Mouse (Mus musculus): ENCODE data around the gene Hs3st1. TPM values are rescaled to one million over a fixed set of nuclear protein-coding genes. Genes with fewer than 3 reads are reported as not detected.

Hs3st1 gene
- total RNA-seq, 2 experiments from 2014 or later, result 26.3 to 29.3 TPM

DNA sequence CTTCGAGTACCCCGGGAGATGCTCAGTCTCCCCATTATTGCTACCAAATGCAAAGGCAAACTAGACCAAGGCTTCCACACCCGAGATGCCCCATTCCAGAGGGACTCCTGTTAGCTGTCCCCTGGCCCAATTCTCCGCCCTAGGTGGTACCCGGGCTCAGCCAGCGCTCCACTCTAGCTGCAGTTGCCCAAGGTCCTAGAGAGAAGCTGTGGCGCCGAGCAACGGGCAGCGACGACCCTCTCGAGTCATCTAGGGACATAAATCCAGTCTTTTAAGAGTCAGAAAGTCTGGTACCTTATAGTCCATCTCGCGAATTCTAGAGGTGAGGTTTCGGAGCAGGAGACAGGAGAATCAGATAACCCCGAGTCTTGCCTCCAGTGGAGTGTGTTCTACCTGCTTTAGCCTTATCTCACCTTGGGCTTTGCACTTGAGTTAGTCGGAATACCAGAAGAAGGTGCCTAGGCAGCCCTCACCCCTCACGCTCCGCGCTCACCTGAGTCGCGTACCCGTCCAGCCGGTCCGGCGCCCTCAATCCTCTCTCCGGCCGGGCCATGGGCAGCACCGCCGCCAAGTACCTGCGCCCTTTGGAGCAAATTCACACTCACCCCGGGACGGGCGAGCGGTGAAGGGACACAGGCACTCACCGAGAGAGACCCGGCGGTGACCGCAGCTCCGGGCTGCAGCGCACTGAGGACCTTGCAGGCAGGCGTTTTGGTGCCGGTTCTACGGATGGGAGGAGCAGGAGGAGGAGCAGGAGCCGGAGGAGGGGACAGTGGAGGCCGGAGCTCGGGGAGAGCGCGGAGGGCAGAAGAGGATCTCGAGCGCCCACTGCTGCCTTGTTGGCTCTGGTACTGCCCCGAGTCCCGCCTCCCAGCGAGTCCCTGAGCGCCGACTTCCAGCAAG lies 111.1 kb downstream of the Hs3st1 start:
- peak; percentile 79 to 91 for DNase-seq (ENCODE audit: low spot score in 2 of 2)

DNA sequence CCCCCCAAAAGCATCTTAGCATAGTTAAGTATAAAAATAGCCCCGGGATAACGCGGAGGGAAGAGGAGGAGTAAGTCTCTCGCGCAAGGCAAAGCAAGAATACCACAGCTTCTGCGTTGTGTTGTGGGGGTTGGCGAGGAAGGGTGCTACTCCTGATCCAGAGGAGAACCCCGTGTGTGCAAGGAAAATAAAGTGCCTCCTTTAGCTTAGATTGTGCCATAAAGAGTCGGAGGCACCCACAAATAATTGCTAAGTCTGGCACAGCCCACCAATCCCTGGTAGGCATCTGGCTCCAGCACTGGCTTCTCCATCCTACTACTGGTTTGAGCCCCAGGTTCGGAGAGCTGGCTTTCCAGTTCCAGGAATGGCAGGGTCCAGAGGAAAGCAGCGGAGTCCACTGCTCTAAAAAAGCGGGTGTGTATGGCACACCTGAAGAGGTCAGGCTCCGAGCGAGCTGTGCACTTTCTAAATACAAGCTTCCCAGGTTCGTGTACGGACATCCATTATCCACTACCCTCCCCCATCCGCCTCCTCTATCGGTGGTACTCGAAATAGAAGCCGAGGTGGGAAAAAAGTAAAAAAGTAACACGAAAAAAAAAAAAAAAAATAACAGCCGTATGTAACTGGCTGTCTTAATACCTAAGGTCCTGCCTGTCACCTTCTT lies 111.9 kb downstream of the Hs3st1 start:
- DNase-seq (ENCODE audit: low spot score in 2 of 2), result peak in 1 of 2 experiments; percentile 28

DNA sequence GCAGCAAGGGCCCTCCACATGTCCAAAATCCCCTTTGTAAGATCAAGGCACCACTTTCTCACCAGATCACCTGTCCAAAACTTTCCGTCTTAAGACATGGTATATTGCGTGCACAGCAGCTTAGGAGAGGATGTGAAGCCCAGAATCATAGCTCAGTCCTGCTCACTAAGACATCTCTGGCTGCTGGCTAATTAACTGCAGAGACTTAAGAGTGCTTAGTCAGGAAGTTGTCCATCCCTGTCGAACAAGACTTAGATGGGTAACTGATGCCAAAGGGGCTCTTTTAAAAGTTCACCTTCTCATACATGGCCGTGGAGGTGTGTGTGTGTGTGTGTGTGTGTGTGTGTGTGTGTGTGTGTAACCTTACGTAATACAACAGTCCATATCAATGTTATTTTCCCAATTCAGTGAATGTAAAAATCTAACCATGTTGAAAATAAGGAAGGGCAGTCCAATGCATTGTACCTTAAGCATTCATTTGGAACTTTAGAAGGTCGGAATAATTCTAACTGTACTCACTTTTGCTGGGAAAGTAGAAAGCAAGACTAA lies 113.0 kb downstream of the Hs3st1 start:
- DNase-seq (ENCODE audit: low spot score in 2 of 2), result no peak

DNA sequence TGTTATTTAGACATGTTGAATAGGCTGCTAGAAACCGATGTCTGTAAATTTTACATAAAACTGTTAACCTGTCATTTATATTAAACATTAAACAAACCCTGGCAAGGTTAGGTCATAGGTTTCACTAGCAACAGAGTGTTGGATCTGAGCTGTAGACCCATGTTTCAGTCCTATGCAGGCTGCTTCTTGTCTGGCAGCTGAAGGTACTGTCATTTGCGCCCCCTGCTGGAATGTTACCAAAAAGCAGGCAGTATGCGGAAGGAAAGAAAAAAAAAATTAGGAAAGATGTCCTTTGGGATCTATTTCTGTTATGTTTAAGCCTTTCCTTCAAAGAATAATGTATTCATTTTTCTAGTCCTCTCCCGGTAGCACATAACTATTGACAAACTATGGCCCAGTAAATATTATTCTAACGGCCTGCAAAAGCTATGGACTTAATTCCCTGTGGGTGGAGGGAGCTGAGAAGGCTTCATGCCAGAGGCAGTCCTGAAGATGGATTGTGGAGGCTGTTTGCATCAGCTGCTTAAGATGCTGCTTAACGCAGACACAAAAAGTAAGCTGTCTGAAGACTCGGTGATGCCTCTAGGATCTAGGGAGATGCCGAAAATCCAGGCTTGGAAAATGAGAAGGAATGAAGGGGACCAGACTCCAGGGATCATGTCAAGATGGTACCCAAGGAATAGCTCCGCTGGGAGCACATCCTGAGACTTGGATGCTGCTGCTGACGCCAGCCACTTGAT lies 115.7 kb downstream of the Hs3st1 start:
- peak; percentile 71 to 81 for DNase-seq (ENCODE audit: low spot score in 2 of 2)

DNA sequence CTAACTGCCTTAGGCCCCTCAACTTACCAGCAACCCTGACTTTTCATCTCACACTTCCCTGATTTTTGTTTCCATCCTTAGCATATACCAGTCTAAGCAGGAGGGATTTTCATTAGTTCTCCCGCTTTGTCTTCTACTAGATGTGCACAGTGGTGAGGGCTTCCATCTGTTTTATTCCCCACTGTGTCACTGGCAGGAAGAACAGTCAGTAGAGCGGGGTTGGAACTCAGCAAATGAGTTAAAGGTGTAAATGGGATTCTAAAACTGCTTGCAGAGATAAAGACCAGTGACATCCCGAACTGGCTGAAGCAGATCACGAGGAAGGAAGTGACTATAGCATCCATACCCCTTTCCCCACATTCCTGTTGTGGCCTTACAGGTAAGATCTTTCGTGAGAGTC lies 116.3 kb downstream of the Hs3st1 start:
- DNase-seq (ENCODE audit: low spot score in 2 of 2), result no peak

DNA sequence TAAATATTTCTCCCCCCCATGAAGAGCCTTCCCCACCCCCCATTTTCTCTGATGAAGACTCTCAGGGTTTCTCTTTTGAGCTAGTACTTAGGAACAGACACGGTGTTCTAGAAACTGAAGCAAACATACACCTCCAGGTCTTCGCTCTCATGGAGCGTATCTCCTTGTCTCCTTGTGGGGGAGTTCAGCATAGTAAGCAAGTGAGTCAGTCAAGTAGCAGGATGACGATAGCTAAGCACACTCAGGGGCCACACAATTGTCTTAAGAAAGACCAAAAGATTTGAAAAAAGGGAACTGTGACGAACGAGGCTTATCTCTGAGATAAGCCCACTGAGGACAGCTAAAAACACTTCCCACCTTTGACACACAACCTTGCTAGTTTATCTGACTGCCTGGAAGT lies 117.4 kb downstream of the Hs3st1 start:
- DNase-seq (ENCODE audit: low spot score in 2 of 2), result no peak

DNA sequence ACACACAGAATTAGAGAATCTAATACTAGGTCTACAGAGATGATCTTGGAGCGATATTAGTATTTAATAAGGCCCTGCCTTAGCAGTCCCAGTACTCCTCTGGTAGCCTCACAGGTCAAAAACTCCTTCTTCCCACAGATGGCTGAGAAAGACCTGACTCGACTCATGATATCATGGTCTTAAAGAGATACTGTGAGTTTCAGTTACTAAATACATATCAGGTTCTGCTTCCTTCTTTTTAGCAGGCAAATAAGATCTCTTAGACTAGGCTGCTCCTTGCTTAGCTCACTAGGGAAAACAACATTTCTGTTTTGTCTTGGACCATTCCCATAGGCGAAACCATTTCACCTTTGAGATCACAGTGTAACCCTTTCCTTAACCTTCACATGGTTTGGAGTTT lies 119.2 kb downstream of the Hs3st1 start:
- no peak for DNase-seq (ENCODE audit: low spot score in 2 of 2)

DNA sequence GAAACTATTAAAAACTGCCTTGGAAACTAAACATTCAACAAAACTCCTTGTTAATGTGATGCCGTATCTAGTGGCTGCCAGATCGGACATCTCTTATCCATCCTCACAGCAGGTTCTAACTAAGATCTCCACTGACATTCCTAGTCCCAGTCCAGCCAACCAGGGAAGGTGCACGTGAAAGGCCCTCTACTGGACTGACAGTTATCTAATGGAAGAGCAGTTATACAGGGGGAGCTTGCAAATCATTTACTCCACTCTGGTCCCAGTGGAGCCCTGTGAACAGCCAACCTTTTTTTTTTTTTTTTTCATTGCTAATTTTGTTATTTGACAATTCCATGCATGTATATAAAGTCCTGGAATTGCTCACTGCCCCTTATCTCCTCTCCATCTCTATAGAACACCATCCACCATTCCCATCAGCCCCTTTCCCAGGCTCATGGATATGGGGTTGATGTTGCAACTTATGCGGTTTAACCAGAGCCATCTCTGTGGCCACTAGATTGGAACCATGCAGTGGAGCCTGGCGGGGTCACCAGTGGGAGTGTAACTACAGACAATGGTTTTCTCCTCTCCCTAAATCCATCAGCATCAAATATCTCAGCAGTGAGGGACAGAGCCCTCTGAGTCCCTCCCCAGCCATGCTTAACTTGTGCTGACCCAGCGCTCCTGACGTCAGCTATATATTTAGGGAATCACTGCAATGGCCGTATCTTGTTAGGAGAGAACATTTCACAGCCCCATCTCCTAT lies 120.8 kb downstream of the Hs3st1 start:
- DNase-seq (ENCODE audit: low spot score in 2 of 2), result no peak

DNA sequence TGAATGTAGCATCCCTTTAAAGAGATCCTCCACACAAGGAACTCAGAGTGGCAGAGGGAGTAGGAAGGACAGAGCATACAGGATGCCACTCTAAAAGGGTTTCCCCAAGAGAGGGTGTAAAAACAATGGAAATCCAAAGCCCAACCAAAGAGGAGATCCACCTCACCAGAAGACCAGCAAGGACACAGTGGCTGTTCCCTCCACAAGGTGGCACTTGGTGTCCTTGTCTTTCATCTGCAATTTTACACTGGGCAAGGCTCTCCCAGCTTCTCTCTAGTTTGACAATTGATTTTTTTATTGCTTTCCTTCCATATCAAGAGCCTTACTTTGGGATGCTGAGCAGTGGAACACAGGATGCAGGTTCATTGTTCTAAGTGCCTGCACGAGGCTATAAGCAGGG lies 122.1 kb downstream of the Hs3st1 start:
- no peak for DNase-seq (ENCODE audit: low spot score in 2 of 2)

DNA sequence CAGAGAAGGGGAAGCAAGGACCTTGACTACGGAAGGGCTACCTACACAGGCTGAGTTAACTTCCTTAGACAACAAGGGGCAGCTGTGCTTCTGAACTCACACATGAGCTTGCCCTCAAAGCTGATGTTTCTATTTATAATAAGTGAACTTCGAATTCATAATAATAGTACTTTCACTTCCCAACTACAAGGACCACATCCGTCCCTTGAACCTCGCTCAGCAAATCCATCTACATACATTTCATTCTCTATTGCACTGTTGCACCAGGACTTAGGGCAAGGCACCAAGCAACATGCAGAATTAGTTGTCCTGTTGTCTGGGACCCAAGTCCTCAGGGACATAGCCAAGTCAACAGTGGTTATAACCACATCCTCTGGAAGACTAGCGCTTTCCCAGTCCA lies 124.4 kb downstream of the Hs3st1 start:
- DNase-seq (ENCODE audit: low spot score in 2 of 2), result no peak

DNA sequence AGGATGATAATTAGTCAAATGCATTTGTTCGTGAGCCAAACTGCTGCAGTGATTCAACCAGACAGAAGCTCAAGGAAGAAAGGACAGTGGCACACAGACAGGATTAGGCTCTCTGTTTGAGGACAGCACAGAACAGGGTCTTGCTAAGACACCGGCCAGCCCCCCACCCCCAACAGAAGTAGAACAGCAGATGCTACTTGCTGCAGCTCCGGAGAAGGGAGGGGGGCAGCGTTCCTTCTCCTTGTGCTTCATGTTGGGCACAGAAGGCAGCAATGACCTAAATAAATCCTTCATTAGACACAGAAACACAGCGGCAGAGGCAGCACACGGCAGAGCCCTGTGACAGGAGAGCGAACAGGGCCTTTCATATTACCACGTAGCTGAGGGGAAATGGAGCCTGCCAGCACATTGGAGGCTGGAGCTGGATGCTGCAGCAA lies 130.2 kb downstream of the Hs3st1 start:
- no peak for DNase-seq (ENCODE audit: low spot score in 2 of 2)

DNA sequence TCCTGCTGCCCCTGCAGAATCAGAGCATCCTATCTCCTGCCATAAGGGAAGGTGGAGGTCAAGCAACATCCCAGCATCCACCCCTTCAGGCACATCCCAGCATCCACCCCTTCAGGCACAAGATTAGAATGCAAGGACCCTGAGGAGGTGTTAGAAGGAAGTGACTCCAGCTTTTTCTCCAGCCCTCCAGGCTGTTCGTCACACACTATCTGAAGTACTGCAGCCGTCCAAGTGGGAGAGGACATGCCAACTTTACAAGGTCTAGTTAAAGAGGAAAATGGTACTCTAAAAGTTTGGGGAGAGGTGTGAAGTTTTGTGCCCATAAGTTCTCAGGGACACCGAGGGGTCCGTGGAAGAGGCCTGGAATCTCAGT lies 131.1 kb downstream of the Hs3st1 start:
- DNase-seq (ENCODE audit: low spot score in 2 of 2), result no peak

DNA sequence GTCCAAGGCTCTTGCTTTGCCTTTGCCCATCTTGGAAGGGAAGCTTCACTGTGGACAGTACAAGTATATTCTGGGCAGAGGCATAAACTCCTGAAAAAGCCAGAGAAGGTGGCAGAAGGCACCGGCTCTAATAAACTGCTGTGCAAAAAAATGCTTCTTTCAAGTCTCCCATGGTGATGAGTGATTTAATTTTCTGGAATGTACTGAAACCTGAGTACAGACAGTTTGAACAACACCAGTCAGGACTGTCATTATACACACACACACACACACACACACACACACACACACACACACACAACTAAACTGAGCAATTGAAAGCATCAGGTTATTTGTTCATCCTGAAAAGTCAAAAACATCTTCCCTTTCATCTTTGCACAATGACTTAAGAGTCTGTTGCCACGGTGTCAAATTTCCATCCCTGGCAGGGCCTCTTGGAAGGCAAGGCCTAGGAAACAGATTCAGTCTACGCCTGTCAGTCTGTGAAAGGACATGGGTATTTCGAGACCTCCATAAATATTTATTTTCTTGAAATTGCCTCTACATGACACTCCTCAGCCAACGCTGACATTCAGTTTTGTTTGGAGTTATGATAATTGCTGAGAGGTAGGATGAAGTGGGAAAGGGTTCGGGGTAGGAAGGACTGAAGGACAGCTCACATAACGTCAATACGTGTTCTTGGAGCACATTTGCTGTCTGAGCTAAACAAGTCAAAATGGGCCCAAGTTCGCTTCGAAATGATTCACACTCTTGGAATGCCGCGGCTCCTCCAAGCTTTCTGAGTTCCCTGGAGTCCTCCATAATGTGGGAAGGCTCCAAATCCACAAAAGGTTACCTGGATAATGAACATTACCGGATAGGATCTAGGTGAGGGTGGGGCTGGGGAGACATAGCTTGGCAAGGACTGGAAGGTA lies 131.7 kb downstream of the Hs3st1 start:
- DNase-seq (ENCODE audit: low spot score in 2 of 2), result no peak

DNA sequence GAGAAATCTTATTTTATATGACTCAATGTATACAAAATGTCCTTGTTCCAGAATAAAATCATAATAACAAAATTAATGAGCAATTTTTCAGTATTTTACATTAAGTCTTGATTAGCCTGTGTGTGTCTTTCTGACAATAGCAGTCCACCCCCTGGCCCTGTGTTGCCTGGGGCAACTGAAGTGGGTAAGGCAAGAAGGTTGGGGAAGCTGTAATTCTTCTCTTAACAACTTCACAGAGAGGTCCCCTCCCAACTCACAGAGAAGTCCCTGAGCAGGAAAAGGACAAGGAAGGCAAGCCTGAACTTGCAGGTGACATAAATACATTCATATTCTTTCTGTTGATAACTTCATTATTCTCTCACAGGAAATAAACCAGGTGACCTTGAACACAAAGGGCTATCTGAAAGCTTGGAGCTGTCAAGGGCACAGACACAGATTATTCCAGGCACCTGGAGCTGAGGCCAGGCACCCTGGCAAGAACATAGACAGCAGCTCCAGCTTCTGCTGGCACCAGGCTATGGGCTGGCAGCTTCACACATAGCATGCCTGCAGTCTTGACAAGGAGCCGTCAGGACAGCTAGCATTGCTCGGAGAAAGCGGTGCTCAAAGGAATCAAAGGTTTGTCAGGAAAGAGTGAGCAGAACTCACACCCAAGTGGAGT lies 134.9 kb downstream of the Hs3st1 start:
- no peak for DNase-seq (ENCODE audit: low spot score in 2 of 2)

DNA sequence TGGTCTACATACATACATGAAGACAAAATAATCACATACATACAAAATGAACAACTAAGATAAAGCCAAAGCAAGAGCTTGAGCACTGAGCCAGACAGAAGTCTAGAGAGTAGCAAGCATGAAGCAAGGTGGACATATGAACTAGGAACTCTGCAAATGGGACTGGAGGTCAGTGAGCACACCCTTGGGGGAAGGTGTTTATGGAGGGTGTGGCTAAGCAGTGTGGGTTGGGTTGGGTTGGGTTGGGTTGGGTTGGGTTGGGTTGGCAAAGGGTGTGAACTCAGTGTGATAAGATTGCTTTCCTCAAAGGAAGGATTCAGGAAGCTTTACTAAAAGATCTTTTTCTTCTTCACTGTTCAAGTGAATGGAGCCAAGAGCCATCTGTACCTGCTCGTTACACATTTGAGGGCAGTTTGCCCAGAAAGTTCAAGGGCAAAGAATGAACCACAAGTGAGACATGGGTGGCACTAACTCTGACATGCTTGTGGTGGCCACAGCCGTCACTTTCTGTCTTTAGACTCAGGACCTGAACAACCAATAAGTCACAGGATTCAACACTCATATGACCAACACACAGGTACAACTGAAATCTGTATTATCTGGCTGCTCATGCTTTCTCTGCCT lies 137.8 kb downstream of the Hs3st1 start:
- DNase-seq (ENCODE audit: low spot score in 2 of 2), result no peak

DNA sequence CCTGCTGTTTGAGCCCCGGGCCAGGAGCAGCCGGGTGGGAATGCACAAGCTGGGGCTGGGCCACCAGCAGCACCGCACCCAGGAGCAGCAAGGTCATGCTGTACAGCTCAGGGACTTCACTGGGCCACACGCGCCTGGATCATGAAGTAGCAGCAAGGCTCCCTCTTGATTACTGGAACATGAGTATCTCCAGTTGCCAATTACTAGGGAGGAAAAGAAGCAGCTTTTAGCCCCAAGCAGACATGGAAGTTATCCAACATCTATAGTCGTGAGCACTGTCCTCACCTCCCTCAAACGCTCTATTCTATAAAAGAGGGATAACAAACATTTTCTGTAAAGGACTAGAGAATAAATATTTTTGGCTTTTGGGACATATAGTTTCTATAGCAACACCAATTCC lies 140.1 kb downstream of the Hs3st1 start:
- no peak for DNase-seq (ENCODE audit: low spot score in 2 of 2)

DNA sequence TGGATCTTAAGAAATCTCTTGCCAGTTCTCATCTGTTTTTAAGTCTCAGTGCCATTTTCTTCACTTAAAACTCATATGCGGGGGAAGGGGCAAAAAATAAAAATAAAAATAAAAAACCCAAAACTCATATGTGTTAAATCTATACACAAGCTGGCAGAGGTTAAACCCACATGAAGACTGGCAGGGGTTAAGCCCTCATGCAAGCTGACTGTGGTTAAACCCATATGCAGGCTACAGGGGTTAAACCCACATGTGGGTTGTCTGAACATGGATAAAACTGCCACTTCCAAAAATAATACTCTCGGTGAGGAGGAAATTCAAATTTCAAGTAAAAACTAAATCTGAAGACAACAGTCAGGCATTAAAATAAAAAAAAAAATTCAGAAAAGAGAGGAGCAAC lies 141.7 kb downstream of the Hs3st1 start:
- DNase-seq (ENCODE audit: low spot score in 2 of 2), result no peak

DNA sequence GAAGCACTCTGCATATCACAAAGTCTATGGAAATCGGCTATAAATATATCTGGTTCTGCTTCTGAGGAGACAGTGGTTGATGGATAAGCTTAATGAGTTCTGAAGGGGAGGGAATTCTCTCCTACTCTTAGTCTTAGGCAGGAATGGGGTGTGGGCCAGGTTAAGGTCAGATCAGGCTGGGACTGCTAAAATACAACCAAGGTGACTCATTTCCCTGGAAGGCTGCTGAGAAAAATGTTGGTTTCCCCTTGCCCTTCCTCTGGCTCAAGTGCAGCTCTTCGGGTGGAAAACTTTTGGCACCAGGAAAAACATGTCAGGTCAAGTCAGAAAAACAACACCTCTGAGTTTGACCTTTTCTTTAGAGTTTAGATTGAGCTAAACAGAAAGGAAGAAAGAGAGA lies 143.0 kb downstream of the Hs3st1 start:
- DNase-seq (ENCODE audit: low spot score in 2 of 2), result no peak

DNA sequence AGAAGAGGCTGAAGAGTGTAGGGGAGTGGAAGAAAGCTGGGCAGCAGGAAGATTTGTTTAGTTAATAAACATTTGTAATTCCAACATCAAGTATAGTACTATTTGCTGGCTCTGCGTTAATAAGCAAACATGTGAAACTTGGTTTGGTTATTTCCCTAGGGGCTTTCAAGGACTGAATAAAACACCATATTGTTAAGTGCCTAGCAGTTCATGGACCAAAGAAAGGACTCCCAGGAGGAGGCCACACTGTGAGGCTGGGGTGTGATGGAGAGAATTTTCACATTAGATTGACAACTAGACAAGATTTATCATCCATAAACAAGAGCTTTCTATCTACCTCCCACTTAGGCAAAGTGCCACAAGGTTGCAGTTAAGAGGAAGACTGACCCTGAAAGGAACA lies 147.0 kb downstream of the Hs3st1 start:
- DNase-seq (ENCODE audit: low spot score in 2 of 2), result no peak
